16 mouse cellular contexts compared by ENCODE assay signal in the genomic region with DNA sequence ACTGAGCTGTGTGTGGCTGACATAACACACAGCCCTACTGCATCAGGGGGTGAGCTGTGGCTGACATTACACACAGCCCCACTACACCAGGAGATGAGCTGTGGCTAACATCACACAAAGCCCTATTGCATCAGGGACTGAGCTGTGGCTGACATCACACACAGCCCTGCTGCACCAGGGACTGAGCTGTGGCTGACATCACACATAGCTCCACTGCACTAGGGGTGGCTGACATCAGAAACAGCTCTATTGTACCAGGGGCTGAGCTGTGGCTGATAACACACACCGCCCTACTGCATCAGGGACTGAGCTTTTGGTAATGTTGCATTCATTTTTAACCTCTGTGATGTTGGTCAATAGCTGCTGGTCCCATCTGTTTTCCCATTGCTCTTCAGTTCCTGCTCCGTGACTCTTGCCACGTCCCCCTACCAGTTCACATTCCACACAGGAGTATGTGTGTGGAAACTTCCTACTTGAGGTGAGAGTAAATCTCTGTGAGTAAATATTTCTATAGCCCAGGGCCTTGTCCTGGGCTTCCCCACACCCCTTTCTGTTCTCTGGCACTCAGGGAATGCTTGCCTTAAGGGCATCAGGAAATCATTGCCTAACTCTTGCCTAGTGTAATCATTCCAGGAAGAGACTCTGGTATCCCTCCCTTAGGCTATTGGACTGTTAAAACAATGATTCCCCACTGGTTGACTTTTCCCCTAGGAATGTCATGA. TPM values are rescaled to one million over a fixed set of nuclear protein-coding genes. Genes with fewer than 3 reads are reported as not detected.
DNase-seq lines count a peak whose midpoint lies in the region; ATAC-seq and TF ChIP-seq lines count a peak whose summit lies in the region.
"Had no signal": no experiment of that assay in that cellular context is flagged by ENCODE, and none has a peak within 500 bp of the region (broad histone marks: within the 10 kb centered on the region; RNA-seq: fewer than 3 reads in every experiment).

No protein-coding gene starts in this region.

- no peaks in the 10 kb centered on the region for H3K27me3 ChIP-seq in embryonic facial prominence, embryonic 11.5 days (ENCODE audit: control insufficient read depth, insufficient read depth, low read length)
- no peaks in the 10 kb centered on the region for H3K27me3 ChIP-seq in embryonic facial prominence, embryonic 10.5 days (replicated peaks; ENCODE audit: low read depth, poor library complexity, severe bottlenecking)
- no peaks in the 10 kb centered on the region for H3K27me3 ChIP-seq in liver, adult 2 months (ENCODE audit: control insufficient read depth, insufficient read depth, low read length)
- H3K27me3 ChIP-seq in liver, embryonic 12.5 days (replicated peaks), result no peaks in the 10 kb centered on the region; the same call in 1 of the 2 replicates
- H3K27me3 ChIP-seq: embryonic facial prominence, embryonic 13.5 days; forebrain, embryonic 13.5 days; hindbrain, embryonic 15.5 days; limb, embryonic 12.5 days had no signal

- no peak overlapping the region for H3K9ac ChIP-seq in embryonic facial prominence, embryonic 11.5 days (replicated peaks; ENCODE audit: low read length)
- no peak overlapping the region for H3K9ac ChIP-seq in liver, adult 2 months (ENCODE audit: low read depth, low read length)
- no peak overlapping the region for H3K9ac ChIP-seq in liver, embryonic 12.5 days
- H3K9ac ChIP-seq: embryonic facial prominence, embryonic 13.5 days; forebrain, embryonic 13.5 days; hindbrain, embryonic 15.5 days; limb, embryonic 12.5 days had no signal

- no peak overlapping the region for H3K4me2 ChIP-seq in embryonic facial prominence, embryonic 11.5 days (ENCODE audit: low read depth, low read length)
- H3K4me2 ChIP-seq in liver, embryonic 12.5 days, result no peak overlapping the region
- H3K4me2 ChIP-seq: embryonic facial prominence, embryonic 13.5 days; forebrain, embryonic 13.5 days; hindbrain, embryonic 15.5 days; limb, embryonic 12.5 days had no signal

- H3K27ac ChIP-seq in embryonic facial prominence, embryonic 11.5 days (replicated peaks; ENCODE audit: low read depth, low read length), result no peak overlapping the region
- no peak overlapping the region for H3K27ac ChIP-seq in embryonic facial prominence, embryonic 10.5 days (replicated peaks)
- no peak overlapping the region for H3K27ac ChIP-seq in liver, adult 2 months (replicated peaks; ENCODE audit: insufficient read depth, low read depth, low read length)
- no peak overlapping the region for H3K27ac ChIP-seq in liver, embryonic 12.5 days
- H3K27ac ChIP-seq: embryonic facial prominence, embryonic 13.5 days; forebrain, embryonic 13.5 days; hindbrain, embryonic 15.5 days; limb, embryonic 12.5 days had no signal

- TF ChIP-seq CTCF in liver, adult 2 months (IDR thresholded peaks at IDR 0.05; ENCODE audit: low read depth, low read length), result no peak

- ATAC-seq in embryonic facial prominence, embryonic 11.5 days (replicated peaks; ENCODE audit: insufficient number of reproducible peaks, low FRiP score, low TSS enrichment, low read depth), result no peak
- no peak for ATAC-seq in liver, embryonic 12.5 days
- ATAC-seq: forebrain, embryonic 13.5 days; midbrain, embryonic 16.5 days had no signal

- no peaks in the 10 kb centered on the region for H3K4me1 ChIP-seq in embryonic facial prominence, embryonic 11.5 days (ENCODE audit: control insufficient read depth, insufficient read depth, low read length)
- peaks cover 6% of the 10 kb centered on the region; the same call in 1 of the 2 replicates for H3K4me1 ChIP-seq in embryonic facial prominence, embryonic 10.5 days
- H3K4me1 ChIP-seq in liver, adult 2 months (ENCODE audit: control insufficient read depth, insufficient read depth, low read length), result peaks cover 26% of the 10 kb centered on the region
- no peaks in the 10 kb centered on the region for H3K4me1 ChIP-seq in liver, embryonic 12.5 days
- H3K4me1 ChIP-seq: embryonic facial prominence, embryonic 13.5 days; forebrain, embryonic 13.5 days; hindbrain, embryonic 15.5 days had no signal

- DNase-seq in embryonic facial prominence, embryonic 11.5 days (ENCODE audit: low spot score), result peak; percentile 13
- DNase-seq in embryonic facial prominence, embryonic 10.5 days (ENCODE audit: low spot score), result no peak
- peak; percentile 53 for DNase-seq in liver, adult 2 months (ENCODE audit: extremely low read depth, low read depth, low spot score)
- DNase-seq in R1 (ENCODE audit: low read depth, low spot score), result peak; percentile 49
- peak; percentile 13 for DNase-seq in lung, postnatal 10 days
- DNase-seq in urinary bladder, adult 2 months (ENCODE audit: low spot score), result no peak
- DNase-seq in left cerebral cortex, postnatal 4 days, result no peak
- DNase-seq: cerebellum, adult 2 months; right cerebral cortex, postnatal 14 days had no signal

- no peak overlapping the region for H3K4me3 ChIP-seq in embryonic facial prominence, embryonic 11.5 days (ENCODE audit: low read depth, low read length)
- H3K4me3 ChIP-seq in embryonic facial prominence, embryonic 10.5 days, result no peak overlapping the region
- no peak overlapping the region for H3K4me3 ChIP-seq in liver, adult 2 months (ENCODE audit: insufficient read depth, low read depth, low read length)
- no peak overlapping the region for H3K4me3 ChIP-seq in liver, embryonic 12.5 days
- H3K4me3 ChIP-seq: embryonic facial prominence, embryonic 13.5 days; forebrain, embryonic 13.5 days; hindbrain, embryonic 15.5 days; limb, embryonic 12.5 days had no signal

- intact Hi-C loops in left cerebral cortex, postnatal 4 days (cut with DNase I), result no loop called here

- peaks cover 2% of the 10 kb centered on the region; the same call in 1 of the 2 replicates for H3K79me2 ChIP-seq in liver, adult 2 months (ENCODE audit: control insufficient read depth, insufficient read depth, low read length)

- 59% methylated on average over 3 of the region's 3 CpGs for WGBS in embryonic facial prominence, embryonic 11.5 days
- 66% methylated on average over 3 of the region's 3 CpGs for WGBS in embryonic facial prominence, embryonic 10.5 days
- WGBS in liver, adult 2 months, result 56% methylated on average over 3 of the region's 3 CpGs
- 45% methylated on average over 3 of the region's 3 CpGs for WGBS in liver, embryonic 12.5 days (ENCODE audit: insufficient replicate concordance)

- H3K36me3 ChIP-seq in embryonic facial prominence, embryonic 11.5 days (replicated peaks; ENCODE audit: control insufficient read depth, insufficient read depth, low read depth, low read length), result no peaks in the 10 kb centered on the region
- H3K36me3 ChIP-seq in embryonic facial prominence, embryonic 10.5 days (replicated peaks), result no peaks in the 10 kb centered on the region
- peaks cover 20% of the 10 kb centered on the region for H3K36me3 ChIP-seq in liver, adult 2 months (ENCODE audit: control insufficient read depth, insufficient read depth, low read length)
- H3K36me3 ChIP-seq in liver, embryonic 12.5 days, result no peaks in the 10 kb centered on the region
- H3K36me3 ChIP-seq: embryonic facial prominence, embryonic 13.5 days; hindbrain, embryonic 15.5 days; limb, embryonic 12.5 days had no signal

- no peak for TF ChIP-seq POLR2A in liver, adult 2 months (IDR thresholded peaks at IDR 0.05; ENCODE audit: extremely low read depth, insufficient read depth, low read length)

- H3K9me3 ChIP-seq in embryonic facial prominence, embryonic 11.5 days (replicated peaks; ENCODE audit: control insufficient read depth, low read length), result no peaks in the 10 kb centered on the region
- H3K9me3 ChIP-seq in embryonic facial prominence, embryonic 10.5 days, result no peaks in the 10 kb centered on the region
- no peaks in the 10 kb centered on the region for H3K9me3 ChIP-seq in liver, embryonic 12.5 days (replicated peaks)
- H3K9me3 ChIP-seq: embryonic facial prominence, embryonic 13.5 days; forebrain, embryonic 13.5 days; hindbrain, embryonic 15.5 days; limb, embryonic 12.5 days had no signal

RNA-seq across cellular contexts. Expression of a gene that starts 8.4 kb away (rescaled TPM):
- not detected in 2 replicates for polyA plus RNA-seq in embryonic facial prominence, embryonic 11.5 days (2014; fragmentation: Nextera tagmentation; extraction: Ambion mirVana)
- polyA plus RNA-seq in embryonic facial prominence, embryonic 10.5 days (2016; fragmentation: Nextera tagmentation; extraction: Ambion mirVana), result not detected in 2 replicates
- 0.07 TPM in 1 of 2 replicates, not detected in the other for total RNA-seq in liver, adult 2 months (2014; rRNA removed)
- polyA plus RNA-seq in liver, adult 2 months (2012; rRNA removed), result 0.02 TPM in 1 of 2 replicates, not detected in the other
- polyA plus RNA-seq in liver, embryonic 12.5 days (2016; fragmentation: Nextera tagmentation; extraction: Ambion mirVana), result not detected in 2 replicates
- polyA plus RNA-seq in urinary bladder, adult 2 months (2012; rRNA removed), result not detected in 2 replicates
- total RNA-seq in left cerebral cortex, postnatal 4 days (2021), result not detected
- total RNA-seq: gastrocnemius, postnatal 4 days had no signal
- polyA plus RNA-seq: cerebellum, adult 2 months; embryonic facial prominence, embryonic 13.5 days; forebrain, embryonic 13.5 days; hindbrain, embryonic 15.5 days; limb, embryonic 12.5 days; midbrain, embryonic 16.5 days had no signal

RNA-seq across cellular contexts. Expression of a gene that starts 20.0 kb away (rescaled TPM):
- polyA plus RNA-seq in embryonic facial prominence, embryonic 11.5 days (2014; fragmentation: Nextera tagmentation; extraction: Ambion mirVana), result not detected in 2 replicates
- polyA plus RNA-seq in embryonic facial prominence, embryonic 10.5 days (2016; fragmentation: Nextera tagmentation; extraction: Ambion mirVana), result not detected in 2 replicates
- 639 and 785 TPM in 2 replicates for total RNA-seq in liver, adult 2 months (2014; rRNA removed)
- 780 and 929 TPM in 2 replicates for polyA plus RNA-seq in liver, adult 2 months (2012; rRNA removed)
- not detected in 2 replicates for polyA plus RNA-seq in liver, embryonic 12.5 days (2016; fragmentation: Nextera tagmentation; extraction: Ambion mirVana)
- polyA plus RNA-seq in urinary bladder, adult 2 months (2012; rRNA removed), result 0.65 and 1.1 TPM in 2 replicates
- total RNA-seq in left cerebral cortex, postnatal 4 days (2021), result not detected
- polyA plus RNA-seq: cerebellum, adult 2 months; embryonic facial prominence, embryonic 13.5 days; forebrain, embryonic 13.5 days; hindbrain, embryonic 15.5 days; limb, embryonic 12.5 days; midbrain, embryonic 16.5 days had no signal

RNA-seq across cellular contexts. Expression of a gene that starts 29.8 kb away (rescaled TPM):
- not detected in 2 replicates for polyA plus RNA-seq in embryonic facial prominence, embryonic 11.5 days (2014; fragmentation: Nextera tagmentation; extraction: Ambion mirVana)
- polyA plus RNA-seq in embryonic facial prominence, embryonic 10.5 days (2016; fragmentation: Nextera tagmentation; extraction: Ambion mirVana), result not detected in 2 replicates
- total RNA-seq in liver, adult 2 months (2014; rRNA removed), result not detected in 2 replicates
- not detected in 2 replicates for polyA plus RNA-seq in liver, adult 2 months (2012; rRNA removed)
- not detected in 2 replicates for polyA plus RNA-seq in liver, embryonic 12.5 days (2016; fragmentation: Nextera tagmentation; extraction: Ambion mirVana)
- not detected in 2 replicates for polyA plus RNA-seq in urinary bladder, adult 2 months (2012; rRNA removed)
- total RNA-seq in left cerebral cortex, postnatal 4 days (2021), result not detected
- total RNA-seq: gastrocnemius, postnatal 4 days had no signal
- polyA plus RNA-seq: cerebellum, adult 2 months; embryonic facial prominence, embryonic 13.5 days; forebrain, embryonic 13.5 days; hindbrain, embryonic 15.5 days; limb, embryonic 12.5 days; midbrain, embryonic 16.5 days had no signal

RNA-seq across cellular contexts. Expression of a gene that starts 47.2 kb away (rescaled TPM):
- polyA plus RNA-seq in embryonic facial prominence, embryonic 11.5 days (2014; fragmentation: Nextera tagmentation; extraction: Ambion mirVana), result 2.3 and 2.7 TPM in 2 replicates
- 1.8 and 2.7 TPM in 2 replicates for polyA plus RNA-seq in embryonic facial prominence, embryonic 10.5 days (2016; fragmentation: Nextera tagmentation; extraction: Ambion mirVana)
- total RNA-seq in liver, adult 2 months (2014; rRNA removed), result 4.6 and 4.9 TPM in 2 replicates
- 9.5 and 11.0 TPM in 2 replicates for polyA plus RNA-seq in liver, adult 2 months (2012; rRNA removed)
- polyA plus RNA-seq in liver, embryonic 12.5 days (2016; fragmentation: Nextera tagmentation; extraction: Ambion mirVana), result 0.12 and 0.17 TPM in 2 replicates
- polyA plus RNA-seq in urinary bladder, adult 2 months (2012; rRNA removed), result 44.5 TPM in 2 replicates
- 1 to 10 TPM; 8.9 to 9.1 TPM for total RNA-seq in left cerebral cortex, postnatal 4 days (2021)

RNA-seq across cellular contexts. Expression of a gene that starts 57.0 kb away (rescaled TPM):
- polyA plus RNA-seq in embryonic facial prominence, embryonic 11.5 days (2014; fragmentation: Nextera tagmentation; extraction: Ambion mirVana), result 196 and 213 TPM in 2 replicates
- 185 and 186 TPM in 2 replicates for polyA plus RNA-seq in embryonic facial prominence, embryonic 10.5 days (2016; fragmentation: Nextera tagmentation; extraction: Ambion mirVana)
- total RNA-seq in liver, adult 2 months (2014; rRNA removed), result 91.1 and 106 TPM in 2 replicates
- polyA plus RNA-seq in liver, adult 2 months (2012; rRNA removed), result 192 and 226 TPM in 2 replicates
- polyA plus RNA-seq in liver, embryonic 12.5 days (2016; fragmentation: Nextera tagmentation; extraction: Ambion mirVana), result 82.5 and 83.0 TPM in 2 replicates
- polyA plus RNA-seq in urinary bladder, adult 2 months (2012; rRNA removed), result 286 and 328 TPM in 2 replicates
- total RNA-seq in left cerebral cortex, postnatal 4 days (2021), result 10 to 100 TPM; 90.7 to 91.9 TPM

Comparison
In these comparisons a context has a peak if more than half of its experiments do, and no peak if none do; other contexts are left out.
1. DNase-seq: peak in embryonic facial prominence, embryonic 11.5 days (single experiment), liver, adult 2 months (single experiment), R1 (single experiment) and lung, postnatal 10 days (single experiment); none in embryonic facial prominence, embryonic 10.5 days (single experiment), urinary bladder, adult 2 months (single experiment) and left cerebral cortex, postnatal 4 days (single experiment).
2. RNA of a gene that starts 20.0 kb away (polyA plus RNA-seq): 780 to 929 TPM in liver, adult 2 months; 0.65 to 1.1 TPM in urinary bladder, adult 2 months, not detected in embryonic facial prominence, embryonic 11.5 days, not detected in embryonic facial prominence, embryonic 10.5 days and not detected in liver, embryonic 12.5 days; every median in the first group is over 100 times any median in the second.